Mouse (Mus musculus) ES-Bruce4 (cell line): ENCODE data around the gene Chchd5. TPM values are rescaled to one million over a fixed set of nuclear protein-coding genes. Genes with fewer than 3 reads are reported as not detected.

Experiments
- H3K27ac ChIP-seq: 2 replicates; pipeline ENCODE4 v1.5.1; 2012; ENCODE audit warnings: low read length, inconsistent platforms; ENCODE audit not compliant: insufficient read depth
- H3K27me3 ChIP-seq: 2 replicates; pipeline ENCODE4 v1.6.1; 2012; ENCODE audit warnings: mild to moderate bottlenecking, low read length, inconsistent platforms; ENCODE audit not compliant: control insufficient read depth, poor library complexity, insufficient read depth, severe bottlenecking
- H3K36me3 ChIP-seq: 2 replicates; pipeline ENCODE4 v1.6.1; 2012; ENCODE audit warnings: inconsistent platforms, mild to moderate bottlenecking, low read length, moderate library complexity; ENCODE audit not compliant: control insufficient read depth, poor library complexity, insufficient read depth, severe bottlenecking
- H3K4me1 ChIP-seq: one replicate; pipeline ENCODE4 v1.8.1; 2011; ENCODE audit warnings: low read length; ENCODE audit not compliant: control insufficient read depth, insufficient read depth
- H3K4me3 ChIP-seq: 2 replicates; pipeline ENCODE4 v1.5.1; 2011; ENCODE audit warnings: low read depth, mild to moderate bottlenecking, low read length
- H3K9ac ChIP-seq: 2 replicates; pipeline ENCODE4 v1.6.1; 2012; ENCODE audit warnings: low read depth, mild to moderate bottlenecking, inconsistent platforms; ENCODE audit not compliant: poor library complexity, severe bottlenecking
- H3K9me3 ChIP-seq: replicated peaks from 2 replicates; pipeline ENCODE4 v1.6.1; 2012; ENCODE audit warnings: mild to moderate bottlenecking, low read length, inconsistent platforms; ENCODE audit not compliant: control insufficient read depth, poor library complexity, insufficient read depth, severe bottlenecking
- CTCF ChIP-seq: IDR thresholded peaks from one replicate; pipeline ENCODE4 v1.8.1; 2011; ENCODE audit warnings: low read depth, low read length
- EP300 ChIP-seq: IDR thresholded peaks from 2 replicates; pipeline ENCODE4 v1.6.1; 2011; ENCODE audit warnings: low read depth, low read length; ENCODE audit not compliant: insufficient read depth
- POLR2A ChIP-seq: IDR thresholded peaks from one replicate; pipeline ENCODE4 v1.8.1; 2011; ENCODE audit warnings: low read length; ENCODE audit not compliant: insufficient read depth
- polyA plus RNA-seq: library from polyadenylated mRNA; stranded (reverse); fragments of >200 nt; gene quantifications from 2 replicates; pipeline ENCODE4 v1.2.4, GENCODE M21; 2011; ENCODE audit warnings: low read depth; ENCODE audit not compliant: missing spikeins, insufficient read depth, insufficient read length

Gene Chchd5
- polyA plus RNA-seq, 1 experiment = 43.8 TPM

DNA sequence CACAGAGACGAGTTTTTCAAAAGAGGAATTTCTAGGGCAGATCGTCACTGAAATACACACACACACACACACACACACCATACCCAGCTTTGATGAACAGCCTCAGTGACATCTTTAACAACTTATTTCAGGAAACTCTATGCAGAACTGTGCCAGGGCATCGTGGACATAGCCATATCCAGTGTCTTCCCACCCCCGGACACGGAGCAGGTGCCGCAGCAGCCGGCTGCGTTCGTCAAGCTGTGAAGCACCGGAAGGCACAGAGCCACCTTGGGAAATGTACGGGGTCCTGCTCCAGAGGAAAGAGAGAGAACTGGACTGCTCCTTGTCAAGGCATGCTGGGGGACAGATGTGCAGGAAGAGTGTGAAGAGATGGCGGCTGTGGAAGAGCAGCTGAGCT, 36.7 kb upstream of the Chchd5 start:
- Histone ChIP-seq H3K4me1 (no peaks in the 10 kb centered on the region), H3K36me3 (no peaks in the 10 kb centered on the region)

GRCm38 (mm10) chr2:129093926-129094724, 35.4 kb upstream of the Chchd5 start:
- no peak overlapping the region for H3K27ac ChIP-seq
- no peaks in the 10 kb centered on the region for H3K36me3 ChIP-seq
- TF ChIP-seq CTCF (no peak), EP300 (no peak), POLR2A (no peak)
- no peaks in the 10 kb centered on the region for H3K27me3 ChIP-seq
- H3K9me3 ChIP-seq = no peaks in the 10 kb centered on the region
- H3K4me3 ChIP-seq = no peak overlapping the region
- H3K9ac ChIP-seq = no peak overlapping the region
- no peaks in the 10 kb centered on the region for H3K4me1 ChIP-seq

More for the DNA sequence above, 36.7 kb upstream of the Chchd5 start:
- H3K4me3 ChIP-seq = no peak overlapping the region
- H3K27ac ChIP-seq = no peak overlapping the region
- H3K9me3 ChIP-seq = no peaks in the 10 kb centered on the region
- H3K27me3 ChIP-seq = no peaks in the 10 kb centered on the region
- no peak overlapping the region for H3K9ac ChIP-seq
- TF ChIP-seq POLR2A (no peak), EP300 (no peak), CTCF (no peak)

GRCm38 (mm10) chr2:129100784-129101310, 28.7 kb upstream of the Chchd5 start, which contains the start of gene Polr1b:
Gene Polr1b, plus strand, starts transcription at chr2:129100995.
- peak within 1 kb of the TSS; percentile 87 for H3K9ac ChIP-seq
- no peak within 1 kb of the TSS for H3K27ac ChIP-seq
- peak within 1 kb of the TSS; percentile 99 for H3K4me3 ChIP-seq
- peaks cover 33% of the 10 kb centered on the region for H3K36me3 ChIP-seq
- no peaks in the 10 kb centered on the region for H3K27me3 ChIP-seq
- no peak for TF ChIP-seq EP300
- TF ChIP-seq POLR2A = peak; percentile 76
- H3K4me1 ChIP-seq = no peaks in the 10 kb centered on the region
- H3K9me3 ChIP-seq = no peaks in the 10 kb centered on the region

DNA sequence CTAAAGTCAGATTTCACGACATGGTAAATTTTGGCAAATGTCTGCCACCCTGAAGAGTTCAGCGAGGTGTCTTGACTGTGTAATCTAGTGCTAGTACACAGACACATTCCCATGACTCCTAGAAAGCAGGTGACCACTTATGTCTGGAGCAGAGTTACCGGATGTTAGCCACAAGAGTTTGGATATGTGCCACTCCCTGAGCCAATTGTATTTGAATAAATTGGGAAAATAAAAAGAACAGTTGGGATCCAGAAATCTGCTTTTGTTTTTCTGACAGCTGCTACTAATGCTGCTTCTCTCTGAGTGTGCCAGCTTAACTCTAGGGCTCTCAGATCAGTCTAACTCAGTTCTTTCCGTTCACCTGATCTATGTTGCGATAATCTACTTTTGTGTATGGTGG, 16.6 kb upstream of the Chchd5 start:
- no peaks in the 10 kb centered on the region for H3K27me3 ChIP-seq
- no peak overlapping the region for H3K9ac ChIP-seq
- no peak overlapping the region for H3K4me3 ChIP-seq
- no peaks in the 10 kb centered on the region for H3K4me1 ChIP-seq
- peaks cover 79% of the 10 kb centered on the region for H3K36me3 ChIP-seq
- TF ChIP-seq CTCF = no peak
- TF ChIP-seq EP300 = no peak
- TF ChIP-seq POLR2A = no peak
- H3K27ac ChIP-seq = no peak overlapping the region
- H3K9me3 ChIP-seq = no peaks in the 10 kb centered on the region

DNA sequence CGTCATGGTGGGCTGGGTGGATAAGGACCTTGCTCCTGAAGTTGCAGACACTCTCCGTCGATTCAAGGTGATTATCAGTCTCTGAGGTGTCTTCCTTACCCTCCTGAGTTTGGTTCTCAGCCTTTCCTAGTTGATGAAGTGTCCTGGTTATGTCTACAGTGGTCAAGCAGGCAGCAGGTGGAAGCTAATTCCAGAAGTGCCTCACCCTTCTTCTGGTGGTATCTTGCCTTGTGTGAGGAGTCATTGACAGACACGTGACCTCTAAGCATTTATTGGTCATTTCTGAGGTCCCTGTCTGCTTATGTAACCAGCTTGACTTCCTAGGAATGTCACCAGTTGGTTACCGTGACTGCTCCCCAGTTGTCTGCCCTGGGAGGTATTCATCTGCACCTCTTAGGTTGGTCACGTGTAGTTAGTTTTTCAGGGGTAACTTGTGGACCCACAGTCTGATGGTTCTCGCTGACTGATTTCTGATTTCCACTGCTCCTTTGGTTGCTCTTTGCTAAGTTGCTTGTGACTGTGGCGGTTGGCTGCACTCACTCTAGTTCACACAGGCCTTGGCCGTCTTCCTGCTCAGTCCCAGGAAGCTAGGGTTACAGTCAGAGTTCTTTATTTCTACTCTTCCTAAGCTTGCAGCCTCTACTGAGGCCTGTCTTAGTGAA, 13.7 kb upstream of the Chchd5 start:
- TF ChIP-seq POLR2A (no peak), CTCF (no peak), EP300 (no peak)
- no peak overlapping the region for H3K4me3 ChIP-seq
- H3K27ac ChIP-seq = no peak overlapping the region
- H3K36me3 ChIP-seq = peaks cover 72% of the 10 kb centered on the region
- no peak overlapping the region for H3K9ac ChIP-seq
- no peaks in the 10 kb centered on the region for H3K9me3 ChIP-seq
- H3K4me1 ChIP-seq = no peaks in the 10 kb centered on the region
- H3K27me3 ChIP-seq = no peaks in the 10 kb centered on the region

GRCm38 (mm10) chr2:129116368-129116739, 13.1 kb upstream of the Chchd5 start:
- no peaks in the 10 kb centered on the region for H3K4me1 ChIP-seq
- TF ChIP-seq CTCF (no peak), POLR2A (no peak), EP300 (no peak)
- no peak overlapping the region for H3K4me3 ChIP-seq
- peaks cover 73% of the 10 kb centered on the region for H3K36me3 ChIP-seq
- no peaks in the 10 kb centered on the region for H3K9me3 ChIP-seq
- no peak overlapping the region for H3K9ac ChIP-seq
- no peak overlapping the region for H3K27ac ChIP-seq
- H3K27me3 ChIP-seq = no peaks in the 10 kb centered on the region
